Mouse (Mus musculus): ENCODE results near the gene Adarb2. TPM values are rescaled to one million over a fixed set of nuclear protein-coding genes. Genes with fewer than 3 reads are reported as not detected.

Adarb2 gene
- polyA plus RNA-seq, 1 experiment from 2014 or later, result 0.29 TPM

DNA sequence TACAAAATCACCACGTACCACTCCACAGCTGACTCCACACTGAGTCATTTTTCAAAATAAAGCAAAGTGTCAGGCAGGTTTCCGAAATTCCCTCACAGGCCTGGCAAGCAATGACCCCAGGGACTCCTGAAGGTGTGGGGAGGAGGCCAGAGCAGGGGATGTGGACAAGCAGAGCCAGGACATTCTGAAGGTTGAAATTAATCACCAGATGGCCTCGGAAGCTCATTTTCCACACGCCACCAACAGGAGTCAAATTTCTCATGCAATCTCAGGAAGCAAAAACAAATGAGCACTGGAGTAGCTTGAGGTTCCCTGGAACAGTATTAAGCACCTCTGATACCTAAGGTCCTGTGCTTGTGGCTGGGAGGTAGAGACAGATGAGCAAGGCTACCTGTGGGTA lies 580.0 kb downstream of the Adarb2 start:
- Histone ChIP-seq H3K9ac (ENCODE audit: low read length) (no peak overlapping the region), H3K27me3 (ENCODE audit: control insufficient read depth, insufficient read depth, low read depth, low read length) (no peaks in the 10 kb centered on the region), H3K4me2 (ENCODE audit: low read depth, low read length) (no peak overlapping the region), H3K36me3 (ENCODE audit: control insufficient read depth, insufficient read depth, low read length) (no peaks in the 10 kb centered on the region), H3K9me3 (ENCODE audit: control insufficient read depth, low read length) (no peaks in the 10 kb centered on the region), H3K4me3 (ENCODE audit: low read length) (no peak overlapping the region), H3K27ac (ENCODE audit: low read length) (no peak overlapping the region), H3K4me1 (replicated peaks; ENCODE audit: control insufficient read depth, insufficient read depth, low read length) (no peaks in the 10 kb centered on the region)
- 30% methylated on average over 4 of the region's 4 CpGs for WGBS
- ATAC-seq (ENCODE audit: low read depth), result no peak

DNA sequence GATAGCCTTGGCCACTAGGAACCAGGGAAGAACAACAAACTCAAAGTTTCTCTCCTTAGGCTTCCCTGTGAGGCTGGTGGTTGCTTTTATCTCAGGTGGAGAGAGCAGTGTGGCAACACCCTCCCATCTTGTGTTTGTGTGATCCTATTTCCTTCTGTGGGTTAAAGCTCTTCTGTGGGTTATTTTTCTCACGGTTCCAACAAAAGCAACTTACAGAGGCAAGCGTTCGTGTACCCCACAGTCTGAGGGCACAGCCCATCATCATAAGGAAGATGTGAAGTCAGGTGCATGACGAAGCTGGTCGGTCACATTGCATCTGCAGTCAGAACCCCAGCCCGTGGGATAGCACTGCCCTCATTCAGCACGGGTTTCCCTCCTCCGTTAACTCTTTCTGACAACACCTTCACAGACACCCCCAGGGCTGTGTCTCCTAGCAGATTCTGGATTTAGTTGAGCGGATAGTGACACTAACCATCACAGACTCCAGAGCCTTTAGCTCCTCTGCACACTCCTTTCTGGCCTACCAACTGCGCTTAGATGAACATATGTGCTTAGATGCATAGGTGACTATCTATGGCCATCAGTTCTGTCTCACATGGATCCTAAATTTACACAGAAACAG lies 581.1 kb downstream of the Adarb2 start:
- Histone ChIP-seq H3K4me2 (ENCODE audit: low read depth, low read length) (no peak overlapping the region), H3K9ac (ENCODE audit: low read length) (no peak overlapping the region), H3K9me3 (ENCODE audit: control insufficient read depth, low read length) (no peaks in the 10 kb centered on the region), H3K4me3 (ENCODE audit: low read length) (no peak overlapping the region), H3K4me1 (replicated peaks; ENCODE audit: control insufficient read depth, insufficient read depth, low read length) (no peaks in the 10 kb centered on the region), H3K27ac (ENCODE audit: low read length) (no peak overlapping the region), H3K36me3 (ENCODE audit: control insufficient read depth, insufficient read depth, low read length) (no peaks in the 10 kb centered on the region), H3K27me3 (ENCODE audit: control insufficient read depth, insufficient read depth, low read depth, low read length) (no peaks in the 10 kb centered on the region)
- ATAC-seq (ENCODE audit: low read depth), result no peak
- 77% methylated on average over 10 of the region's 10 CpGs for WGBS

DNA sequence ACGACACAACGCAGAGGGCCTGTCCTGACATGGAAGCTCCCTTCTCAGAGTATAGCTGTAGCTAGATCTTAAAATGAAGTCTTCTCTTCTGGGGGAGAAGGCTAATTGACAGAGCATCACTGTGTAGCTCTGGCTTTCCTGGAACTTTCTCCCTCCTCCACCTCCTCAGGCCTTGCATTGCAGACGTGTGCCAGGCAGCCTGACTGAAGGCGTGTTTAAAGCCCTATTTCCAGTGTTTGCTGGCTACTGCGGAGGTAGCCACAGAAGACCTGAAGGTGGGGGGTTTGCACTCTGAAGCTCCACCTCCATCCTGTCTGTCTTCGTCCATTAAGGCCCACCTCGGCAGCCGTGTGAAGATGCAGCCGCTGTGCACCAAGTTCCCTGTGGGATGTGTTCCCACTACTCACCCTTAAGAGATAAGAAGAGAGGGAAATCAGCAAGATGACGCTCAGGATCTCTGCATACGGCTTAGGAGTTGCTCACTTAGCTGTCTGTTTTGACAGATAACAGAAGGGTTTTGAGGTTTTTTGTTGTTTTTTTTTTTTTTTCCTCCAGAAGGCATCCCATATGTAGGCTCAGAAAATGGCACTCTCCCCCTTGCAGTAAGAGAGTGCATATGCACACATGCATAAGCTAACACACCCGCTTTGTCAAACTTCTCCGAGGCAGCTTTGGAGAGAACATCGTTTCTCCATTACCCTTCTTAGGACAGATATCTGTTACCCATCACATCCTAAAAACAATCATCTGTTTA lies 581.8 kb downstream of the Adarb2 start:
- H3K36me3 ChIP-seq (ENCODE audit: control insufficient read depth, insufficient read depth, low read length), result no peaks in the 10 kb centered on the region
- no peak overlapping the region for H3K4me2 ChIP-seq (ENCODE audit: low read depth, low read length)
- H3K4me1 ChIP-seq (replicated peaks; ENCODE audit: control insufficient read depth, insufficient read depth, low read length), result no peaks in the 10 kb centered on the region
- 68% methylated on average over 14 of the region's 14 CpGs for WGBS
- no peak overlapping the region for H3K9ac ChIP-seq (ENCODE audit: low read length)
- no peaks in the 10 kb centered on the region for H3K9me3 ChIP-seq (ENCODE audit: control insufficient read depth, low read length)
- no peaks in the 10 kb centered on the region for H3K27me3 ChIP-seq (ENCODE audit: control insufficient read depth, insufficient read depth, low read depth, low read length)
- ATAC-seq (ENCODE audit: low read depth), result no peak
- no peak overlapping the region for H3K27ac ChIP-seq (ENCODE audit: low read length)
- no peak overlapping the region for H3K4me3 ChIP-seq (ENCODE audit: low read length)

DNA sequence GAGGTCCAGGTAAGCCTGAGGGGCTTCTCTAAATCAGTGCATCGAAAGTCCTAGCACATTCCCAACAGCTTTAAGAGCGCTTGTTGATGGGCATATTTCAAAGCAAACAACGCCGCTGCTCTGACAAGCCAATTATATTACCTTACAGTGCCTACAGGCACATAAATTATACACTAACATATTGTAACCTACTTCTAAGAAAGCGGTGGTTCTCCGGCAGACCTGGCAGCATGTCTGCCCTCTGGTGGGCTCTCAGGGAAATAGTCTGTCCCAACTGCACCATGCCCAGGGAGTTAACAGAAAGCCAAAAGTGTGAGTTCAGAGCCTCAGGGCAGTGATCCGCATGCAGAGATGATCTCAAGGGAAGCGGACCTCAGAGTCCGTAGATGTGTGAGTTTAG lies 582.5 kb downstream of the Adarb2 start:
- no peak overlapping the region for H3K4me3 ChIP-seq (ENCODE audit: low read length)
- 35% methylated on average over 9 of the region's 9 CpGs for WGBS
- no peaks in the 10 kb centered on the region for H3K27me3 ChIP-seq (ENCODE audit: control insufficient read depth, insufficient read depth, low read depth, low read length)
- H3K27ac ChIP-seq (ENCODE audit: low read length), result no peak overlapping the region
- no peaks in the 10 kb centered on the region for H3K36me3 ChIP-seq (ENCODE audit: control insufficient read depth, insufficient read depth, low read length)
- H3K4me1 ChIP-seq (replicated peaks; ENCODE audit: control insufficient read depth, insufficient read depth, low read length), result no peaks in the 10 kb centered on the region
- ATAC-seq (ENCODE audit: low read depth), result peak; percentile 41; the same call in 1 of the 2 replicates
- no peaks in the 10 kb centered on the region for H3K9me3 ChIP-seq (ENCODE audit: control insufficient read depth, low read length)
- H3K4me2 ChIP-seq (ENCODE audit: low read depth, low read length), result no peak overlapping the region
- H3K9ac ChIP-seq (ENCODE audit: low read length), result no peak overlapping the region

DNA sequence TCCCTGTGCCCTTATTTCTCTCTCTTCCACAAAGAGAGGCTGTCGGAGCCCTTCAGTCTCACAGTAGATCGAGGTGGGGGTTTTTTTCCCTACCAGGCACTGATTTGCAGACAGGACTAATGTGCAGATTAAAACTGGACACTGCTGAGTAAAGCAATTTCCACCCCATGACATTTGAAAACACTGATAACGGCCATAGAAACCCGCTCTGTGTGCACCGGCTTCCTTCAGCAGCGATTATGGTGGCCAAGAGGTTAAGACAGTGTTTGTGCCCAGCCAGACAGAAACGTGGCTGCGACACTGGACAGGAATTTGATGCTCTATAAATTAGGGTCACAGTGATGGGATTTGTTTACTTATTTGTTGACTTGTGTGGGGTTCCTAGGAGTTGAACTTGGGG lies 590.6 kb downstream of the Adarb2 start:
- Histone ChIP-seq H3K4me2 (ENCODE audit: low read depth, low read length) (no peak overlapping the region), H3K4me3 (ENCODE audit: low read length) (no peak overlapping the region), H3K27me3 (ENCODE audit: control insufficient read depth, insufficient read depth, low read depth, low read length) (no peaks in the 10 kb centered on the region), H3K9me3 (ENCODE audit: control insufficient read depth, low read length) (no peaks in the 10 kb centered on the region), H3K36me3 (ENCODE audit: control insufficient read depth, insufficient read depth, low read length) (no peaks in the 10 kb centered on the region), H3K27ac (ENCODE audit: low read length) (no peak overlapping the region), H3K4me1 (replicated peaks; ENCODE audit: control insufficient read depth, insufficient read depth, low read length) (no peaks in the 10 kb centered on the region), H3K9ac (ENCODE audit: low read length) (no peak overlapping the region)
- 58% methylated on average over 8 of the region's 8 CpGs for whole genome bisulfite sequencing
- no peak for ATAC-seq (ENCODE audit: low read depth)

DNA sequence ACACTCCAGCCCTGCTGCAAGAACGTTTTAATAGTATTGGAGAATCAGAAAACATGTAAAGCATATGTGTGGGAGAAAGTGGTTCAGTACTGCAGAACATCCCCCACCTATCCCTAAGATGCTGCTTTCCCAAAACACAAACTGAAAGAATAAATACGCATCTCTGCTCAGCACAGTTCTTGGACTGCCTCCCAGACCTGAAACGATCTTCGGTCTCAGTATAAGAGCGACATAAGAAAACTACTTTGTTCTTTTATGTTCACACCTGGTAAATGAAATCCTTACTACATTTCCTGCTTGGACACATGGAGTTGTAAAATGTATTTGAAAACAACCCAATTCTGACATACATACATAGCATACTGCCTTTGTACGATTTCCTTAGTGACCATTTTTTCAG lies 597.9 kb downstream of the Adarb2 start:
- no peak for ATAC-seq (ENCODE audit: low read depth)
- H3K27ac ChIP-seq (ENCODE audit: low read length), result no peak overlapping the region
- H3K27me3 ChIP-seq (ENCODE audit: control insufficient read depth, insufficient read depth, low read depth, low read length), result no peaks in the 10 kb centered on the region
- H3K9ac ChIP-seq (ENCODE audit: low read length), result no peak overlapping the region
- no peak overlapping the region for H3K4me2 ChIP-seq (ENCODE audit: low read depth, low read length)
- no peak overlapping the region for H3K4me3 ChIP-seq (ENCODE audit: low read length)
- no peaks in the 10 kb centered on the region for H3K4me1 ChIP-seq (replicated peaks; ENCODE audit: control insufficient read depth, insufficient read depth, low read length)
- H3K36me3 ChIP-seq (ENCODE audit: control insufficient read depth, insufficient read depth, low read length), result peaks cover 7% of the 10 kb centered on the region
- H3K9me3 ChIP-seq (ENCODE audit: control insufficient read depth, low read length), result no peaks in the 10 kb centered on the region
- 71% methylated on average over 6 of the region's 6 CpGs for WGBS

DNA sequence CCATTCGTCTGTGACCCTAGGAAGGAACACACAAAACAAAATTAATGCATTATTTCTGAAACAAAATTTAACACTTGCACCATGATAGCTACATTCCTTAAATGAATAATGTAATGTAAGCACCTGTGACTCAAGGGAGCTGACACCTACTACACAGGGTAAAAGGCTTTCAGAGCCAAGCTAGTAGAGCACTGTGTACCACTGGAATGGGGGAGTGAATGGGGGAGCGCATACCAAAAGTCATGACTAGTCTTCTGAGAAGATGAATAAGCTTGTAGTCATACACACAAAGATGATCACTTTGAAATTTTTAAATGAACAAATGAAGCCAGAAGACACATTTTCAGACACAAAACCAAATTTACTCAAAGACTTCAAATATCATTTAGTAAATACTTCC lies 603.3 kb downstream of the Adarb2 start:
- Histone ChIP-seq H3K4me3 (ENCODE audit: low read length) (no peak overlapping the region), H3K4me1 (replicated peaks; ENCODE audit: control insufficient read depth, insufficient read depth, low read length) (no peaks in the 10 kb centered on the region), H3K9me3 (ENCODE audit: control insufficient read depth, low read length) (no peaks in the 10 kb centered on the region), H3K27me3 (ENCODE audit: control insufficient read depth, insufficient read depth, low read depth, low read length) (no peaks in the 10 kb centered on the region), H3K27ac (ENCODE audit: low read length) (no peak overlapping the region), H3K36me3 (ENCODE audit: control insufficient read depth, insufficient read depth, low read length) (peaks cover 8% of the 10 kb centered on the region), H3K4me2 (ENCODE audit: low read depth, low read length) (no peak overlapping the region), H3K9ac (ENCODE audit: low read length) (no peak overlapping the region)
- no peak for ATAC-seq (ENCODE audit: low read depth)
- WGBS, result 96% methylated on average over 2 of the region's 2 CpGs
